Mouse (Mus musculus) neural tube, embryonic 13.5 days (tissue): ENCODE data around the gene Rnf151. TPM values are rescaled to one million over a fixed set of nuclear protein-coding genes. Genes with fewer than 3 reads are reported as not detected.

Experiments used
- ATAC-seq: fragments of 200-750 bp; cut with Nextera tagmentation; 2 replicates; pipeline ENCODE4 v1.8.0; 2017; ENCODE audit warnings: low read depth, mild to moderate bottlenecking, moderate TSS enrichment, moderate library complexity
- H3K27ac ChIP-seq: fragments of 300-500 bp; sonication (generic); replicated peaks from 2 replicates; pipeline ENCODE4 v1.5.1; 2015; ENCODE audit warnings: moderate library complexity, mild to moderate bottlenecking, inconsistent platforms
- H3K27me3 ChIP-seq: fragments of 300-500 bp; sonication (generic); 2 replicates; pipeline ENCODE4 v1.6.1; 2015; ENCODE audit warnings: mild to moderate bottlenecking, inconsistent platforms
- H3K36me3 ChIP-seq: fragments of 300-500 bp; sonication (generic); 2 replicates; pipeline ENCODE4 v1.6.1; 2015; ENCODE audit warnings: mild to moderate bottlenecking, inconsistent platforms
- H3K4me1 ChIP-seq: fragments of 300-500 bp; sonication (generic); replicated peaks from 2 replicates; pipeline ENCODE4 v1.6.1; 2015; ENCODE audit warnings: inconsistent platforms
- H3K4me2 ChIP-seq: fragments of 300-500 bp; sonication (generic); 2 replicates; pipeline ENCODE4 v1.6.1; 2015; ENCODE audit warnings: inconsistent platforms, mild to moderate bottlenecking, moderate library complexity
- H3K4me3 ChIP-seq: fragments of 300-500 bp; sonication (generic); 2 replicates; pipeline ENCODE4 v1.5.1; 2015; ENCODE audit warnings: mild to moderate bottlenecking, inconsistent platforms
- H3K9ac ChIP-seq: fragments of 300-500 bp; sonication (generic); 2 replicates; pipeline ENCODE4 v1.6.1; 2015; ENCODE audit warnings: moderate library complexity, mild to moderate bottlenecking, inconsistent platforms
- H3K9me3 ChIP-seq: fragments of 300-500 bp; sonication (generic); 2 replicates; pipeline ENCODE4 v1.6.1; 2016; ENCODE audit warnings: inconsistent platforms
- WGBS: fragments of 180-500 bp; shearing (Covaris S2); methylation state at CpG from one replicate; pipeline ENCODE4 v1.1.7; 2015; 5-methylcytosine and 5-hydroxymethylcytosine counted together
- polyA plus RNA-seq: library from polyadenylated mRNA; unstranded; fragments of >200 nt; fragmentation: Nextera tagmentation; extraction: Ambion mirVana; gene quantifications from 2 replicates; pipeline ENCODE4 v1.2.1, GENCODE M21; 2015

Rnf151 gene
- polyA plus RNA-seq, 1 experiment from 2014 or later, result 0.18 TPM

- Histone ChIP-seq H3K4me2 (no peak overlapping the region), H3K27ac (no peak overlapping the region), H3K4me1 (peaks cover 3% of the 10 kb centered on the region; the same call in 1 of the 2 replicates), H3K36me3 (peaks cover 14% of the 10 kb centered on the region), H3K27me3 (peaks cover 17% of the 10 kb centered on the region), H3K9me3 (no peaks in the 10 kb centered on the region), H3K9ac (no peak overlapping the region), H3K4me3 (no peak overlapping the region)
- 74% methylated on average over 5 of the region's 5 CpGs for WGBS
- no peak for ATAC-seq
Observed at GRCm38 (mm10) chr17:24743896-24744295, 26.0 kb upstream of the Rnf151 start.

GRCm38 (mm10) chr17:24742307-24742706 is 24.4 kb upstream of the Rnf151 start:
- no peak for ATAC-seq
- peaks cover 14% of the 10 kb centered on the region for H3K36me3 ChIP-seq

DNA sequence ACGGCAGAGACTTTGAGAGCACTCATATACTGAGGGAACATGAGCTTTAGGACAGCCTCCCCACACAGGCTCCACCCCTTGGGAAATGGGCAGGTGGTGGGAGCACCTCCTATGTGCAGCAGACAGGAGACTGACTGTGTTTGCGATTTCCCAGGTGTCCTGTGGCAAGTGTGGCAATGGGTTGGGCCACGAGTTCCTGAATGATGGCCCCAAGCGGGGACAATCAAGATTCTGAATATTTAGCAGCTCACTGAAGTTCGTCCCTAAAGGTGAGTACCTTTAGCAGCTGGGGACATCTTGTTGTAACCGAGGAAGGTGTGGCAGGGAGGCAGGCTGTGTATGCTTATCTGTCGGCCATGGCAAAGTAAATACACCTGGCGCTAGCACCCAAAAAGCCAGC is 22.1 kb upstream of the Rnf151 start:
- Histone ChIP-seq H3K27me3 (no peaks in the 10 kb centered on the region), H3K4me1 (peaks cover 22% of the 10 kb centered on the region), H3K9ac (no peak overlapping the region), H3K4me2 (no peak overlapping the region), H3K9me3 (no peaks in the 10 kb centered on the region), H3K27ac (no peak overlapping the region), H3K36me3 (peaks cover 14% of the 10 kb centered on the region), H3K4me3 (no peak overlapping the region)
- WGBS, result 84% methylated on average over 8 of the region's 8 CpGs
- ATAC-seq, result no peak

More at GRCm38 (mm10) chr17:24742307-24742706, 24.4 kb upstream of the Rnf151 start:
- H3K27me3 ChIP-seq, result peaks cover 7% of the 10 kb centered on the region; the same call in 1 of the 2 replicates
- no peak overlapping the region for H3K4me3 ChIP-seq
- no peak overlapping the region for H3K27ac ChIP-seq
- H3K9me3 ChIP-seq, result no peaks in the 10 kb centered on the region
- H3K4me1 ChIP-seq, result peaks cover 9% of the 10 kb centered on the region
- H3K4me2 ChIP-seq, result no peak overlapping the region
- 80% methylated on average over 8 of the region's 8 CpGs for WGBS
- H3K9ac ChIP-seq, result no peak overlapping the region

- Histone ChIP-seq H3K27ac (no peak overlapping the region), H3K27me3 (no peaks in the 10 kb centered on the region; the same call in 1 of the 2 replicates), H3K9me3 (no peaks in the 10 kb centered on the region), H3K4me3 (no peak overlapping the region), H3K9ac (no peak overlapping the region), H3K4me1 (peaks cover 22% of the 10 kb centered on the region), H3K4me2 (no peak overlapping the region), H3K36me3 (peaks cover 14% of the 10 kb centered on the region)
- ATAC-seq, result no peak
- WGBS, result 81% methylated on average over 4 of the region's 4 CpGs
Observed at GRCm38 (mm10) chr17:24738238-24738637, 20.4 kb upstream of the Rnf151 start.

GRCm38 (mm10) chr17:24737135-24737810 is 19.4 kb upstream of the Rnf151 start:
- ATAC-seq, result 0 out of 2 replicates have a peak, but pooled peaks have one; percentile 1

GRCm38 (mm10) chr17:24736330-24737051 is 18.6 kb upstream of the Rnf151 start, which contains the start of gene Msrb1:
Msrb1 (plus strand) TSS chr17:24736642.
- WGBS, result 2% methylated on average over 29 of the region's 29 CpGs
- Histone ChIP-seq H3K36me3 (peaks cover 7% of the 10 kb centered on the region), H3K4me3 (peak within 1 kb of the TSS; percentile 55), H3K4me1 (peaks cover 22% of the 10 kb centered on the region), H3K4me2 (peak within 1 kb of the TSS; percentile 83), H3K27me3 (no peaks in the 10 kb centered on the region; the same call in none of the 2 replicates), H3K9me3 (no peaks in the 10 kb centered on the region), H3K27ac (peak within 1 kb of the TSS; percentile 47), H3K9ac (peak within 1 kb of the TSS; percentile 74)
- ATAC-seq, result peak; percentile 96

More at GRCm38 (mm10) chr17:24737135-24737810, 19.4 kb upstream of the Rnf151 start:
- peaks cover 22% of the 10 kb centered on the region for H3K4me1 ChIP-seq
- no peaks in the 10 kb centered on the region; the same call in none of the 2 replicates for H3K27me3 ChIP-seq
- peak overlapping the region; percentile 83 for H3K4me2 ChIP-seq
- WGBS, result 30% methylated on average over 8 of the region's 8 CpGs
- no peak overlapping the region for H3K27ac ChIP-seq
- H3K9ac ChIP-seq, result peak overlapping the region; percentile 74
- peaks cover 12% of the 10 kb centered on the region for H3K36me3 ChIP-seq
- H3K9me3 ChIP-seq, result no peaks in the 10 kb centered on the region
- peak overlapping the region; percentile 55 for H3K4me3 ChIP-seq

GRCm38 (mm10) chr17:24735446-24735845 is 17.6 kb upstream of the Rnf151 start:
- no peak for ATAC-seq
- peak overlapping the region; percentile 83 for H3K4me2 ChIP-seq
- 83% methylated on average over 7 of the region's 7 CpGs for WGBS

GRCm38 (mm10) chr17:24734513-24734912 is 16.6 kb upstream of the Rnf151 start:
- H3K9me3 ChIP-seq, result no peaks in the 10 kb centered on the region
- H3K4me3 ChIP-seq, result no peak overlapping the region
- WGBS, result 84% methylated on average over 1 of the region's 1 CpGs
- H3K4me1 ChIP-seq, result peaks cover 22% of the 10 kb centered on the region
- no peak overlapping the region for H3K9ac ChIP-seq
- no peaks in the 10 kb centered on the region for H3K36me3 ChIP-seq
- H3K27me3 ChIP-seq, result no peaks in the 10 kb centered on the region; the same call in none of the 2 replicates
- no peak overlapping the region for H3K27ac ChIP-seq
- no peak for ATAC-seq
- H3K4me2 ChIP-seq, result no peak overlapping the region

More at GRCm38 (mm10) chr17:24735446-24735845, 17.6 kb upstream of the Rnf151 start:
- 0 out of 2 replicates have a peak overlapping the region, but pooled peaks have one; percentile 55 for H3K4me3 ChIP-seq
- H3K27me3 ChIP-seq, result no peaks in the 10 kb centered on the region; the same call in none of the 2 replicates
- H3K36me3 ChIP-seq, result peaks cover 2% of the 10 kb centered on the region; the same call in 1 of the 2 replicates
- H3K4me1 ChIP-seq, result peaks cover 22% of the 10 kb centered on the region
- H3K27ac ChIP-seq, result no peak overlapping the region
- H3K9ac ChIP-seq, result no peak overlapping the region
- H3K9me3 ChIP-seq, result no peaks in the 10 kb centered on the region

GRCm38 (mm10) chr17:24733434-24734050 is 15.7 kb upstream of the Rnf151 start:
- no peak for ATAC-seq
- H3K9ac ChIP-seq, result no peak overlapping the region; the same call in 1 of the 2 replicates
- WGBS, result 90% methylated on average over 21 of the region's 21 CpGs

GRCm38 (mm10) chr17:24732233-24732935 is 14.5 kb upstream of the Rnf151 start:
- no peak for ATAC-seq
- peaks cover 17% of the 10 kb centered on the region for H3K4me1 ChIP-seq
- no peaks in the 10 kb centered on the region for H3K36me3 ChIP-seq
- H3K27ac ChIP-seq, result no peak overlapping the region
- peaks cover 10% of the 10 kb centered on the region for H3K27me3 ChIP-seq
- no peaks in the 10 kb centered on the region for H3K9me3 ChIP-seq
- H3K9ac ChIP-seq, result no peak overlapping the region
- no peak overlapping the region for H3K4me3 ChIP-seq
- no peak overlapping the region for H3K4me2 ChIP-seq
- WGBS, result 83% methylated on average over 12 of the region's 12 CpGs

More at GRCm38 (mm10) chr17:24733434-24734050, 15.7 kb upstream of the Rnf151 start:
- Histone ChIP-seq H3K4me1 (peaks cover 22% of the 10 kb centered on the region), H3K27ac (no peak overlapping the region), H3K9me3 (no peaks in the 10 kb centered on the region), H3K27me3 (no peaks in the 10 kb centered on the region; the same call in none of the 2 replicates), H3K36me3 (no peaks in the 10 kb centered on the region), H3K4me3 (no peak overlapping the region), H3K4me2 (no peak overlapping the region)

- Histone ChIP-seq H3K9me3 (no peaks in the 10 kb centered on the region), H3K36me3 (no peaks in the 10 kb centered on the region), H3K4me3 (no peak overlapping the region), H3K27me3 (peaks cover 10% of the 10 kb centered on the region), H3K4me1 (peaks cover 4% of the 10 kb centered on the region), H3K4me2 (no peak overlapping the region), H3K27ac (no peak overlapping the region), H3K9ac (no peak overlapping the region)
- WGBS, result 82% methylated on average over 14 of the region's 14 CpGs
- ATAC-seq, result no peak
Observed at GRCm38 (mm10) chr17:24730787-24731186, 12.9 kb upstream of the Rnf151 start.
